Mouse (Mus musculus) hindbrain, embryonic 11.5 days (tissue): ENCODE measurements around the gene Ints14. TPM values are rescaled to one million over a fixed set of nuclear protein-coding genes. Genes with fewer than 3 reads are reported as not detected.
"Not testable (repeated sequence)": the region's sequence is repeated elsewhere in the genome, so short reads cannot be mapped to it uniquely, and the experiment has no call there.

Source experiments
- ATAC-seq: fragments of 200-750 bp; cut with Nextera tagmentation; 2 replicates; pipeline ENCODE4 v1.8.0; 2017; ENCODE audit warnings: mild to moderate bottlenecking, moderate TSS enrichment, moderate library complexity; ENCODE audit not compliant: low FRiP score
- DNase-seq: peaks from one replicate; pipeline ENCODE4 v3.0.0-alpha.2; 2015; ENCODE audit warnings: low spot score
- H3K27ac ChIP-seq: fragments of 300-500 bp; sonication (generic); 2 replicates; pipeline ENCODE4 v1.5.1; 2014; ENCODE audit warnings: mild to moderate bottlenecking, low read depth, low read length
- H3K27me3 ChIP-seq: fragments of 300-500 bp; sonication (generic); 2 replicates; pipeline ENCODE4 v1.6.1; 2014; ENCODE audit warnings: mild to moderate bottlenecking, low read length, moderate library complexity, mixed read lengths; ENCODE audit not compliant: control insufficient read depth, insufficient read depth
- H3K36me3 ChIP-seq: fragments of 300-500 bp; sonication (generic); 2 replicates; pipeline ENCODE4 v1.6.1; 2014; ENCODE audit warnings: mild to moderate bottlenecking, low read length, moderate library complexity, mixed read lengths; ENCODE audit not compliant: control insufficient read depth, insufficient read depth
- H3K4me1 ChIP-seq: fragments of 300-500 bp; sonication (generic); replicated peaks from 2 replicates; pipeline ENCODE4 v1.6.1; 2014; ENCODE audit warnings: low read length, mixed read lengths; ENCODE audit not compliant: control insufficient read depth, insufficient read depth
- H3K4me2 ChIP-seq: fragments of 300-500 bp; sonication (generic); replicated peaks from 2 replicates; pipeline ENCODE4 v1.6.1; 2014; ENCODE audit warnings: mild to moderate bottlenecking, low read depth, low read length
- H3K4me3 ChIP-seq: fragments of 300-500 bp; sonication (generic); 2 replicates; pipeline ENCODE4 v1.5.1; 2014; ENCODE audit warnings: low read depth, low read length
- H3K9ac ChIP-seq: fragments of 300-500 bp; sonication (generic); 2 replicates; pipeline ENCODE4 v1.6.1; 2014; ENCODE audit warnings: low read depth, low read length
- H3K9me3 ChIP-seq: fragments of 300-500 bp; sonication (generic); 2 replicates; pipeline ENCODE4 v1.6.1; 2016; ENCODE audit warnings: low read length; ENCODE audit not compliant: control insufficient read depth
- WGBS: fragments of 180-500 bp; shearing (Covaris S2); extraction: QIAGEN DNeasy Blood & Tissue Kit; methylation state at CpG from one replicate; pipeline ENCODE4 v1.1.7; 2014; 5-methylcytosine and 5-hydroxymethylcytosine counted together
- polyA plus RNA-seq: library from polyadenylated mRNA; unstranded; fragments of >200 nt; fragmentation: Nextera tagmentation; extraction: Ambion mirVana; gene quantifications from 2 replicates; pipeline ENCODE4 v1.2.1, GENCODE M21; 2014

The Ints14 gene
- polyA plus RNA-seq, 1 experiment from 2014 or later = 68.2 TPM

DNA sequence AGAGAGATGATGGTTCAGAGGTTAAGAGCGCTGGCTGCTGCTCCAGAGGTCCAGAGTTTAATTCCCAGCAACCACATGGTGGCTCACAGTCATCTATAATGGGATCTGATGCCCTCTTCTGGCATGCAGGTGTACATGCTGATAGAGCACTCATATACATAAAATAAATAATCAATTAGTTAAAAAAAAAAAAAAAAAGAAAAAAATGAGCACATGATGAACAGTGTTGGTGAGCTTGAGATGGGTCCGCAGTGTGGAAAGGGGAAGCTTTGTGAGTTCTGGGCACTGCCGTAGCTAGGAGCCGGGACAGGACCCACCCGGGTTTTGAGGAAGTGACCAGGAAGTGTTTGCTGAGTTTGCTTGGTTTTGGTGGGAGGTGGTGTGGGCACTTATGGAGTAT is 70.7 kb downstream of the Ints14 start:
- WGBS = 73% methylated on average over 5 of the region's 5 CpGs
- not testable (repeated sequence) for H3K4me1 ChIP-seq, ATAC-seq, H3K9me3 ChIP-seq, H3K4me2 ChIP-seq, H3K27ac ChIP-seq, H3K27me3 ChIP-seq, H3K9ac ChIP-seq, DNase-seq, H3K36me3 ChIP-seq, H3K4me3 ChIP-seq

DNA sequence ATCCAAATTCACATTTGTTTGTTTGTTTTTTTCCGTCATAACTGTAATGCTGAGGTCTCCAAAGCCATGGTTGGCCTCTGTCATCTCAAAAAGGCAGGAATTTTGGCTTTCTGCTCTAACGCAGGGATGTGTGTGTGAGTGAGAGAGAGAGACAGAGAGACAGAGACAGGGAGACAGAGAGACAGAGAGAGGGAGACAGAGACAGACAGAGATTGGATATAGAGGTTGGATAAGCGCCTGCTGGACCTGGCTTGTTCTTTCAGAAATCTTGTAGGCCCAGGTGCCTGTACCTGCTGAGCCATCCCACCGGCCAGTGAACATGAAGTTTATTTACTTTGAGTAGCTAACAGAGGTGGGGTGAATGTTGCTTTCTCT is 71.2 kb downstream of the Ints14 start:
- no peak overlapping the region for H3K9ac ChIP-seq
- no peaks in the 10 kb centered on the region for H3K36me3 ChIP-seq
- peak overlapping the region; percentile 99 for H3K4me3 ChIP-seq
- H3K4me2 ChIP-seq = no peak overlapping the region
- ATAC-seq (no peak), DNase-seq (no peak)
- 40% methylated on average over 4 of the region's 4 CpGs for WGBS
- no peak overlapping the region for H3K27ac ChIP-seq
- H3K27me3 ChIP-seq = no peaks in the 10 kb centered on the region
- H3K4me1 ChIP-seq = no peaks in the 10 kb centered on the region
- no peaks in the 10 kb centered on the region for H3K9me3 ChIP-seq

DNA sequence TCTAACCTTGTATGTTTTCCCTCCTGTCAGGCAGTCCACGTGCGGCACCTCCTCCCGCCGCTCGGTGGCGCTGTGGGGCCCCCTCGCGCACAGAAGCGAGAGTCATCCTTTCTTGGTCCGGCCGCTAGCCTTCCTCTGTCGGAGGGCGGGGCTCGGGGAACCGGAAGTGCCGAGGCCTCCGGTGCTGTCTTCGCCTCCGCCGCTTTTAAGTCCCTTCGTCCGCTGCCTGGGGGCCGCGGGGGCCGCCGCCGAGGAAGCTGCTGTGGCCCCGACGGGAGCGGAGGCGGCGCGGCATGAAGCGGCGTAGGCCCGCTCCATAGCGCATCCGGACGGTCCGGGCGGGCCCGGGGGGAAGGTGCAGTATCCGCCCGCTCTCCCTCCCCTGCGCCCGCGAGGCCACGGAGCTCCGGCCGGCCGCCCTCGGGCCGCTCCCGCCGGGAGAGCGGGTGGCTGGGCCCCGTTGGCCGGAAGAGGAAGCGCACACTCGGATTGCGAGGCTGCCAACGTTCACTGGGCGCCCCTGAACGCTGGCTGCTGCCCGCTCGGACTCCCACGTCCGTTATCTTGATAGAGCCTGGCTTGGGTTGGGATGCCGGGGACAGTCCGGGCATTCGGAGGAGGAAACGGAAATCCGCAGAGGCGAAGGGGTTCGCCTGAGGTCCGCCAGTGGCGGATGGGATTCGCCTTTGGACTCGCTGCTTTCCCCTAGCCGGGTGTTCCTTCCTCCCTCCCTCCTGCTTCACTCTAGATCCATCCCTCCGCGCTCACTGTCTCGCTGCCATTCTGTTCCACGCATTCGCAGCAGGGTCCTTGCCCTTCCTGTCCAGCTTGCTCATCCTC is 71.8 kb downstream of the Ints14 start, which contains the start of gene Dpp8:
Gene Dpp8, plus strand, starts transcription at position 146 of the 840 bp plus-strand sequence.
- Histone ChIP-seq H3K27me3 (no peaks in the 10 kb centered on the region), H3K36me3 (no peaks in the 10 kb centered on the region), H3K9me3 (no peaks in the 10 kb centered on the region), H3K4me2 (peak within 1 kb of the TSS; percentile 60), H3K27ac (peak within 1 kb of the TSS; percentile 85), H3K9ac (peak within 1 kb of the TSS; percentile 93), H3K4me1 (no peaks in the 10 kb centered on the region), H3K4me3 (peak within 1 kb of the TSS; percentile 99)
- ATAC-seq (peak; percentile 91), DNase-seq (peak; percentile 97)
- WGBS = under 1% methylated on average over 85 of the region's 85 CpGs

DNA sequence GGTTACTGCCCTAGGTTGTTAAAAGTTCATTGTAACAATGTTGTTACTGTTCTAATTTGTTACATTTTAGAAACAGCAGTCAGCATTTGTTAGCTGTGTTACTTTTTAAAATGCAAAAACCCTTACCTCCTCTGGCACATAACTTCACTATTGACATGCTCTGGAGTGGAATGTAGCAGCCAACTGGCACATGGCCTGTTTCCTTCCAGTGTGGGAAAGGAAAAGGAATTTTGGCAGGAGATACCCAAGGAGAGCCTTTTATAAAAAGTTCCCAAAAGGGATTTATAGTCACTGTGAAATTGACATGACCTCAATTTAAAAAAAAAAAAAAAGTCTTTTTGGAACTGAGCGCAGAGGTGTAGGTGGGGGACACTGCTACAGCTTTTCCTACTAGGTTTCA is 75.8 kb downstream of the Ints14 start:
- Histone ChIP-seq H3K27ac (no peak overlapping the region), H3K4me2 (no peak overlapping the region), H3K9me3 (no peaks in the 10 kb centered on the region), H3K4me3 (no peak overlapping the region), H3K27me3 (no peaks in the 10 kb centered on the region), H3K9ac (no peak overlapping the region), H3K36me3 (peaks cover 10% of the 10 kb centered on the region; the same call in 1 of the 2 replicates), H3K4me1 (no peaks in the 10 kb centered on the region)
- 97% methylated on average over 1 of the region's 1 CpGs for whole genome bisulfite sequencing
- DNase-seq (no peak), ATAC-seq (no peak)

Other genes starting within 250 kb of the Ints14 start
- 322 and 331 TPM in 2 replicates for gene Rab11a, start 223.1 kb upstream of the Ints14 start, polyA plus RNA-seq
- gene Dennd4a, start 149.6 kb upstream of the Ints14 start, polyA plus RNA-seq = 10.1 and 12.0 TPM in 2 replicates
- gene Slc24a1, start 9.3 kb upstream of the Ints14 start, polyA plus RNA-seq = 0.11 TPM in 1 of 2 replicates, not detected in the other
- 114 and 127 TPM in 2 replicates for gene Hacd3, start 60.8 kb downstream of the Ints14 start, polyA plus RNA-seq
- gene Dpp8, start 71.5 kb downstream of the Ints14 start, polyA plus RNA-seq = 34.4 and 35.4 TPM in 2 replicates
- 8.8 and 10.3 TPM in 2 replicates for gene Igdcc4, start 140.6 kb downstream of the Ints14 start, polyA plus RNA-seq
- 46.0 and 49.6 TPM in 2 replicates for gene Igdcc3, start 180.3 kb downstream of the Ints14 start, polyA plus RNA-seq
- 4.0 and 6.5 TPM in 2 replicates for gene Parp16, start 234.4 kb downstream of the Ints14 start, polyA plus RNA-seq